Mouse (Mus musculus): ENCODE measurements around the gene Kcnh3. TPM values are rescaled to one million over a fixed set of nuclear protein-coding genes. Genes with fewer than 3 reads are reported as not detected.
A peak's percentile ranks its signal among the peaks of the same experiment; 100 is the strongest.

The Kcnh3 gene
- 10 to 100 TPM; 71.6 to 78.7 TPM for total RNA-seq (2021)
- long read RNA-seq, experiment 1, transcript Kcnh3-201 (15 exons, 3,698 nt), result major isoform, 40 of 104 reads
- long read RNA-seq, experiment 1, partial matches to known transcripts, result 46 of 104 reads
- long read RNA-seq, experiment 1, other reads (novel, unspliced or antisense), result 18 of 104 reads
- long read RNA-seq, experiment 2, transcript Kcnh3-201 (15 exons, 3,698 nt), result major isoform, 34 of 101 reads
- long read RNA-seq, experiment 2, partial matches to known transcripts, result 56 of 101 reads
- long read RNA-seq, experiment 2, other reads (novel, unspliced or antisense), result 11 of 101 reads

DNA sequence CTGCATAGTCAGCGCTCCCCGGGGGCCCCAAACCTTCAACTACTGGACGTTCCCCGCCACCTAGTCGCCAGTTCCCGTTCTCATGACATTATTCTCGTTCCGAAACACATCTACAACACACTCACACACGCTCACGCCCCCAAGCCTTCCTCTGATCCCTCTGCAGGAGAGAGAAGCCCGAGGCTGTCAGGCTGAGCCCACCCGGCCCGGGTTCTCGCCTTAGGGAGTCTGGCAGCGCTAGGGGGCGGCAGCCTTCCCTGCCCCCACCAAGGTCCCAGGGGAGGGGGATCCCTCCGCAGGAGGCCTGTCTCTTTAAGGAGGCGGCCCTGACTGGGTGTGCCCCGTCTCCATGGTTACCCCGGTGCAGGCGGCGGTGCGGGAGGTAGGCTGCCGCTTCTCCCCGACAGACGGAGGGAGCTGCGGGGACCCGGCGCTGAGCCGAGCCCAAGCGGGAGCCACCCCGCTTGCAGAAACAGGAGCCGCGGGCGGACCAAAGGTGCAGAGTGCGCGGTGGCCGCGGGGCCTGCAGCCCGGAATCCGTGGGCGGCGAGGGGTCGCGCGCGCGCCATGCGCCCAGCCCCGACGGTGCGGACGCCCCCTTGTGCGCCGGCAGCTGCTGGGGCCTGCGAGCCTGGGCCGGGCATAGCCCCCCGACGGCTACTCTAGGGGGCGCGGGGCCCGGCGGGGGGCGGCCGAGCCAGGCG is at the start of gene Kcnh3:
Gene Kcnh3 (plus strand): TSS at position 654 of the 704 bp plus-strand sequence.
- DNase-seq (ENCODE audit: low spot score in 2 of 2), result peak; percentile 70 to 72

DNA sequence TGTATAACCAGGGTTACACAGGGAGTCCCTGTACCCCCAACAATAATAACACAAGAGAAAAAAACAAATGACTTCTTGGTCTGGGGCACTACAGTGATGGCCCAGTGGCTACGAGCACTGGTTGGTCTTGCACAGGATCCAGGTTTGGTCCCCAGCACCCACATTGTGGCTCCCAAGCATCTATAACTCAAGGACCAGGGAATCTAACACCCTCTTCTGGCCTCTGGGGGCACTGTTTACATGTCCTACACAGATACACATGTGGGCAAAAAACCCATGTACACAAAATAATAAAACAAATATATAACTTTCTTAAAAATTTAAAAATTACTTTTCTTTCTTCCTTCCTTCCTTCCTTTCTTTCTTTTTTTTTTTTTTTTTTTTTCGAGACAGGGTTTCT is 45.0 kb upstream of the Kcnh3 start:
- DNase-seq (ENCODE audit: low spot score in 2 of 2), result no peak

DNA sequence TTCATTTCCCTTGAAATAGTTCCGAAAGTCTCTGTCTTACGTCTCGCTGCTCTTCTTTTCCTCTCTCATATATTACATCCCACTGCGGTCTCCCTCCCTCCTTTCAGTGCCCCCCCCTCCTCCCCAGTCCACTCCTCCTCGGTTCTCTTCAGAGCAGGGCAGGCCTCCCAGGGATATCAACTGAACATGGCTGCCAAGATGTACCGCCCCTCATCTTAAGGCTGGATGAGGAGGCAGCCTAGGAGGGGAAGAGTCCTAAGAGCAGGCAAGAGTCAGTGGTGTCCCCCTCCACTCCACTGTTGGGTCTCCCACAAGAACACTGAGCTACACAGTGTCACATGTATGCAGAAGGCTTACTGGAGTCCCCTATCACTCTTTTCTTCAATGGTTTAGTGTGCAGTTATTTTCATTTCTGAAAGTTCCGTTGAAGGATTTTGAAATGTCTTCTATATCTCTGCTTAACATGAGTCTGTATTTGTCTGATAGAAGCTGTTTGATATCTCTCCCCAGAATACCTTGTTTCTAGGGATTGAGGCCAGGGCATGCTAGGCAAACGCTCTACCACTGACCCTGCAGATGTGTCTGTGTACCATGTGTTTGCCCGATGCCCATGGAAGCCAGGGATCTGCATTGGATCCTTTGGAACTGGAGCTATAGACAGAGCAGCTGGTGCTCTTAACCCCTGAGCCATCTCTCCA is 40.3 kb upstream of the Kcnh3 start:
- no peak for DNase-seq (ENCODE audit: low spot score in 2 of 2)

DNA sequence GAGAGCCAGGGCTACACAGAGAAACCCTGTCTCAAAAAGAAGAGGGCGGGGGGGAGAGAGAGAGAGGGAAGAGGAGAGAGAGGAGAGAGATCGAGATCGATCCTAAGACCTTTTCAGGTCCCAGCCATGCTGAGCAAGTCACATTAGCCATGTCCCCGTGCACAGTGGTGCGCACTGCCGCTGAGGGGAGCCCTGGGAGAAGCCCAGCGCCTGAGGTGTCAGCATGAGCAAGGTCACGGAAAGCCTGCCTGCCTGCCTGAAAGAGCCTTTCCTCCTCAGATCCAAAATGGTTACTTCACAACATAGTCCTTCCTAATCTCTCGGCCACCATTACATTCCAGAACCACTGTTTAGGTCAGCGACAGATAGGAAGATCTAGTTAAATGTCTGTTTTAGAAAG is 30.3 kb upstream of the Kcnh3 start:
- no peak for DNase-seq (ENCODE audit: low spot score in 2 of 2)

DNA sequence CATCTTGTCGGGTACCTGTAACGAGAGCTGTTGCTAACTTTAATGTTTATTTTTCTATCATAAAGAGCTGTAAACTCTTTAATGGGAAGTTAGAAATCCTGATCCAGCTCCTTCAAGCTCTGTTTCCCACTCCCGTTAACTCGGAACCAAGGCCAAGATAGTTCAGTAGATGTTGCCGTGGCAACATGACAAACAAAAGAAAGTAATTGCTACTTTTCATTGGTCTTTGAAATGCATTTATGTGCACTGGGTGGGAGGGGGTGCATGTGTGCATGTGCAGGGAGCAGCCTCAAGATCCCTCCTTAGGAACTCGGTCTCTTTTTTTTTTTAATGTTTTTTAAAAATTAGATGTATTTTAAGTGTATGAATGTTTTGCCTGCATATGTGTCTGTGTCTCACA is 29.6 kb upstream of the Kcnh3 start:
- no peak for DNase-seq (ENCODE audit: low spot score in 2 of 2)

DNA sequence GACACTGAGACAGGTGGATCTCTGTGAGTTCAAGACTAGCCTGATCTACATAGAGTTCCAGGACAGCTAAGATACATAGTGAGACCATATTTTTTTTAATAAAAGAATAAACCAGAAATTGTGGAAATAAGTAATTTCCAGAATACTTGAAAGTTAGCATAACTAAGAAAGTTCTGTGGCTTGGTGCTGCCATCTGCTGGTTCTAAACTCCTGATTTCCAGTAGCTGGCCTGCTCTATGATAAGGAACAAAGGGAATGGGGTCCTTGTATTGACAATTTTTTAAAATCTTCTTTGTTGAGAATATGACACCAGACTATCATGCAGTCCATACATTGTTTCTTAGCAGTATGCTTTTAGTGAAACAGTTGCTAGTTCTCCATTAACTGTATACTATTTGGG is 25.9 kb upstream of the Kcnh3 start:
- peak in 1 of 2 experiments; percentile 33 for DNase-seq (ENCODE audit: low spot score in 2 of 2)

DNA sequence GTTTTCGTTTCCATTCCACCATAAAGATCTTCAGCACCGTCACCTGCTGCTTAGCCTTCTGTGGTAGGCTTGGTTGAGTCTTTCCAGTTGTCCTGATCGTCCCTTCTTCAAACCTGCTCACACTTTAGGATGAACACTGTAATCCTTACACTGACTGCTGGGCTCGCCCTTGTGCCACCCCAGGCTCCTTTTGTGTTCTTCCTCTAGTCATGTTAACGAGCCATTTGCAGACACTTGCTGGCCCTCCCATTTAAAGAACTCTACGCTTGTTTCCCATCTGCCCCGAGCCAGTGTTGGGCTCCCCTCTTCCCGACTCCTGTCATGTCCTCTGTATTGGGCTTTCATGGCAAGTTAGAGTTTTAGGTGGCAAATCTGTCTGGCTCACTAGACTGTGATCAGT is 18.7 kb upstream of the Kcnh3 start:
- DNase-seq (ENCODE audit: low spot score in 2 of 2), result no peak

DNA sequence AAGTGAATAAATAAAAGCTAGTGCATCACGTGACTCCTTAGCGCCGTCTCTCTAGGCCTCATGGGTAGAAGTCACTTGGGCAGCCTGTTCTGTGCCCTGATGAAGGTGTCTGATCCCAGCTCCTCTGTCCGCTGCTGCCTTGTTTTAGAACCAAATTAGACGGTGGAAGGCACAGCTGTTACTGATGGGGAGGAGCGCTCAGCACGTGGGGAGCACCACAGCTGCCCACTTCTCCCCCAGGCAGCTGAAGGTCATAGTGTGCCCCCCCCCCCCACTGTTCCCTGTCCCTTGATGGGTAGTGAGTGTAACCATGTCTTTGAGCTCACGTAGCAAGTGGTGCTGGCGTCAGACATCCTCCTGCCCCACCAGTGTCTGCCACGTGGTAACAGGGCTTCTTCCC is 11.5 kb upstream of the Kcnh3 start:
- DNase-seq (ENCODE audit: low spot score in 2 of 2), result no peak

DNA sequence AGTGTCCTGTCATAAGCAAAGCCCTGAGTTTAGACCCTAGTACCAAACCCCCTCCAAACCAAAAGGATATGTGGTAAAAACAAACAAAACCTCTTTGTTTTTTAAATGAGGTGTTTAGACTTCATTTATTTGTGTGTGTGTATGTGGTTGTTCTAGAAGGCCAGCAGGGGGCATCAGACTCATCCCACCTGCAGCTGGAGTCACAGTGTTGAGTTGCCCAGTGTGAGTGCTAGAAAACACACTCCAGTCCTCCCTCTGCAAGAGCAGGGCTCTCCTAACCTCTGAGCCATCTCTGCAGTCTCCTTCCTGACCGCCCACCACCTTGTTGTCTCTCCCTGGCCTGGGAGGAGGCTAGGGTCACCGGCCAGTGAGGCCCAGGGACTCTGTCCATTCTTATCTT is 9.7 kb upstream of the Kcnh3 start:
- no peak for DNase-seq (ENCODE audit: low spot score in 2 of 2)

DNA sequence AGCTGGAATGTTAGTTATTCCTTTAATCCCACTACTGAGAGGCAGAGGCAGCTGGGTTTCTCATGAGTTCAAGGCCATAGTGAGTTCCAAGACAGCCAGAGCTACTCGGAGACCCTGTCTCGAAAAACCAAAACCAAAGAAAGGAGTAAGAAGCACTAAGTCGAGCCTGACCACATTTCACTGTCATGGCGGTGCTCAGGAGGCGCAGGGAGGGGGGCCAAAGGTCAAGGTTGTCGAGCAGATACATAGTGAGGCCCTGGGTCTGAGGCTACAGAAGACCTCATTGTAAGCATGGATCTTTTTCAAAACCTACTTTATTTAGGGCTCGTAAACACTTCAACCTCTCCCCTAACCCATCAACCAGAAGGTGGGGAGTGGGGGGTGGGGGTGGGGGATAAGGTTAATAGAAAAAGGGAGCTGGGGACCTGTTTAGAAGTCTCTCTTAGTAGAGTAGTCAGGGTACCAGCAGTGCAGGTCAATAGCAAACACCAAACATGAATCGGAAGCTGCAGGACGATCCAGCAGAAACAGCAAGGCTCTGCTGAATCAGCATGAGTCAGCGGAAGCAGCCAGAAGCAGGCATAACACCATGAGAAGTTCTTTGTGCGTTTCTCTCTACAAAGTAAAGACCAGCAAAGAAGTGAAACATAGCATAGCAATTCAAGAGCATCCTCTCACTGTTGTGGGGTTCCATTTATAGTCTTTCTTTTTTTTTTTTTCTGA is 8.8 kb upstream of the Kcnh3 start:
- DNase-seq (ENCODE audit: low spot score in 2 of 2), result no peak

DNA sequence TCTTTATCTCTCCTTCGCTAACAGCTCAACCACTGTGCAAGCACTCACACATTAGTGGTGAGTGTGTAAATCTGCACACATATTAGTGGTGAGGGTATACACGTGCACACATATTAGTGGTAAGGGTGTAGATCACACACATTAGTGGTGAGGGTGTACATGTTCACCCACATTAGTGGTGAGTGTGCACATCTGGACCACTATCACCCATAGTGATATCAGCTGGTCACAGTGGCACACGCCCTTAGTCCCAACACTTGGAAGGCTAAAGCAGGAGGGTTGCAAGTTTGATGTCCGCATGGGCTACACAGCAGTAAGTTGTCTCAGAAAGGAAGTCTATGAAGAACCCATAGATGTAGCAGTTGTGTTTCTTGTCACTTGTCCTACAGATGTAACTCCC is 7.0 kb upstream of the Kcnh3 start:
- DNase-seq (ENCODE audit: low spot score in 2 of 2), result no peak

DNA sequence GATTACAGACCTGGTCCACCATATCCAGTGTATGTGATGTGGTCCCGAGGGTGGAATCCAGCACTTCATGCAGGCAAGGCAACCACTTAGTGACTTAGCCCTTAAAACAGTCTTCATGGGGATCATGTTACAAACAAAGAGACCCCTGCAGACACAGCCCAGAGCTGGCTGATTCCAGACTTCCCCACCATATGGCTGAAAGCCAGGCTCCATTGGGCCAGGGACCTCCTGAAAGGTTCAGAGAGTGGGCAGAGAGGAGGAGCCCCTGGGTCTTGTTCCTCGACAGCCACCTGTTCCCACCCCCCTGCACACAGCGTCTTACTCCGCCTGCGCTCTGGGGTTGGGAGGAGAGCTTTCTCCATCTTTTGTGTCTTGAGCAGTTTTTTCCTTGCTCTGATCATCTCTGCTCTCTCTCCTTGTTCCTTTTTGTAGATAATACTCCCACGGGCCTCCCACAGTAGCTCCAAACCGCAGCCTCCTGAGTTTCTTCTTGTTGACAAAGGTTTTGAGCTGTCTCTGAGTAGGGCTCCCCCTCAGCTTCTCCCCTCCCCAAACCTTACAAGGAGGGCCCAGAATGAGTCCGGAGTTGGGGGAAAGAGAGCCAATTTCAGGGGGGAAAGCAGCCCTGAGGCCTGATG is 3.2 kb upstream of the Kcnh3 start:
- no peak for DNase-seq (ENCODE audit: low spot score in 2 of 2)

DNA sequence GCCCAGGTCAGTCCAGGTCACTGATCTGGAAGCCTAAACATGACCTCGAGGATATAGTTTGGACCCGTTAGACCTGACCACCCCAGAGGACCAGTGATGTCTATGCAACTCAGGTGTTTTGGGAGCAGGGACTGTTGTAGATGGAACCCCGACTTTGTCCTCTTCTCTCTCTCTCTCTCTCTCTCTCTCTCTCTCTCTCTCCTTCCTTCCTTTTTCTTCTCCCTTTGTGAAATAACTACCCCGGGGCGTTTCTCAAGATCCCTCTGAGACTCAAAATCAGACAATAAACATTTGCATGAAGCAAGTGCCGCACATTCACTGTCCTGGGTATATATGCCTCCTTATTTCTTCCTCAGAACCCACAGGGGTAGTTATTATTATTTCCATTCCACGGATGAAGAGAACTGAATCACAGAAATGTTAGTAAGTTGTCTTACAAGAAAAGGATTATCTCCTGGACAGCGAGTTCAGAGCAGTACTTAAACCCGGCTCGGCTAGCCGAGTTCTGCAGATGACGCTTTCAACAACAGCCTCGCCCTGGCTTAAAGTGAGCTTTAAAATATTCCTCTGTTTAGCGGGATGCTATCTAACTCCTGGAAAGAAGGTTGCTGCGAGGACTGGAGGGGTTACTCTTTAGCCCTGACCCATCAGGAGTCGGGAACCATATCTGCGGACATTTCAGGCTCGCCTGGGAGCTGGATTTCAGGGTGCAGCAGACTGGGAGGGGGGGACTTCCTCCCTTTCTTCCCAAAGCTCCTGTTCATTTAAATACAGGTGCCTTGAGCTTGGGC is 1.7 kb upstream of the Kcnh3 start:
- no peak for DNase-seq (ENCODE audit: low spot score in 2 of 2)

DNA sequence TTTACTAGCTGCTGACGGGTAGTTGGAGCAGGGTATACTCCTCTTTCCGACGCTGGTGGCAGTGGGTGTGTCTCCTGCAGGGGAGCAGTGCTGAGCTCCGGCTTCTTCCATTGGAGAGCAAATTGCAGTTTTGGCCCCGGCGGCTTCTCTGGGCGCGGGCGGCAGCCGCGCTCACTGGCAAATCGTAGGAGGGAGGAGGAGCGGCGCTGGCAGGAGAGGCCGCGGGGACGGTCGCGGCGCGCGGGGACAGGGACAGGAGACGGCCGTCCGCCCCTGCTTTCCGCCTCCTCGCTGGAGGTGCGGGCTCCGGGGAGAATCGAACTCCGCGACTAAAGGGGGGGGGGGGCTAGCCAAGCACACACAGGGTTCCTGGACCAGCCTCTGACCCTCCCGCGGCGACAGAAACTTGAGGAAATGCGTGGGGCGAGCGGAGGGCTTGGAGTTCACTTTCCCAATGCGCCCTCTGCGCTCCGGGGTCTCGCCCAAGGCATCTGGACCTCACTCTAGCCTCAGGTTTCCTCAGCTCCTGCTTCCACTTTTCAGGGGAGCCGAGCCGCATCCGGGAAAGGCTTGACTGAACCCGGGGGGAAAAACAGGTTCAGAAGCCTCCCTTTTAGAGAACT is 965 bp upstream of the Kcnh3 start:
- DNase-seq (ENCODE audit: low spot score in 2 of 2), result peak; percentile 41 to 47

DNA sequence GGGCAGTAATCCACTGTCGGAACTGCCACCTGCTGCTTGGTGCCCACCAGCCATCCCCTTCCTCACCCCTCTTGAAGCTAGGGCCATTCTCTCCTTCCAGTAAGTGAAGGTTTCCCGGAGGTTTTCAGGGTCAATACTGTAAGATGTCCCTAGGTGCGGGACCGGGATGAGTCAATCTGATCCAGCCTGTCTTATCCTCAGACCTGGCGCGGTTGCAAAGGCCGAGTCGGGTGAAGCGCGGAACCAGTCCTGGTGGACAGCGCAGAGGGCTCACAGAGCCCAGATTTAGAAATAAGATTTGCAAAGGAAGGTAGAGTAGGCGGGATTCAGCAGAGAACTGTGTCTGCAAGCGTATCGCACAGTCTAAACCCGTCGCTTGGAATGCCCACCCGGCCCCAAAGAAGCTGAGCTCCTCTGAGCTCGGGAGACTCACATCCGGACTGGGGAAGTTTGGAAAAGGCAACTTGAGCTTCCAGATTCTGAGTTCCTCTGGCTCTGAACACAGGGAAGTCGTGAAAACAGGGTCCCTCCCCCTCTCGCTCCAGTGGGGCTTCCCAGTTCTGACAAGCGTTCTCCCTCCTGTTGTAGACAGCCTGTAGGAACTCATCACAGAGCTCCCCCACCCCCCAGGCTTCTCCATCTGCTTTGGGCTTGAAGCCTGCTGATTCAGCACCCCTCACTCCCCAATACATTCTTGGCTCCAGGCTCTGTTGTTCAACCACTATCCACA is 585 bp downstream of the Kcnh3 start:
- peak; percentile 73 to 82 for DNase-seq (ENCODE audit: low spot score in 2 of 2)

DNA sequence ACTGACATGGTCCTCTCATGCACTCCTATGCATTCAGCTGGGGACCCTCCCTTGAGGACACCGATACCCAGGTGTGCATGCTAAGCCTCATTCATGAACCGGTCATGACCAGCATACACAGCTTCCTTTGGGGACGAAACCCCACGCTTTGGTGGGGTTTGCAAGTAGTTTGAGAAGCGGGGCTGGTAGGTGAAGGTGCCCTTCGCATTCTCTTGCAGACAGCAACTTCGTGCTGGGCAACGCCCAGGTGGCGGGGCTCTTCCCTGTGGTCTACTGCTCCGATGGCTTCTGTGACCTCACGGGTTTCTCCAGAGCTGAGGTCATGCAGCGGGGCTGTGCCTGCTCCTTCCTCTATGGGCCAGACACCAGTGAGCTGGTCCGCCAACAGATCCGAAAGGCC is 1.4 kb downstream of the Kcnh3 start:
- DNase-seq (ENCODE audit: low spot score in 2 of 2), result no peak

DNA sequence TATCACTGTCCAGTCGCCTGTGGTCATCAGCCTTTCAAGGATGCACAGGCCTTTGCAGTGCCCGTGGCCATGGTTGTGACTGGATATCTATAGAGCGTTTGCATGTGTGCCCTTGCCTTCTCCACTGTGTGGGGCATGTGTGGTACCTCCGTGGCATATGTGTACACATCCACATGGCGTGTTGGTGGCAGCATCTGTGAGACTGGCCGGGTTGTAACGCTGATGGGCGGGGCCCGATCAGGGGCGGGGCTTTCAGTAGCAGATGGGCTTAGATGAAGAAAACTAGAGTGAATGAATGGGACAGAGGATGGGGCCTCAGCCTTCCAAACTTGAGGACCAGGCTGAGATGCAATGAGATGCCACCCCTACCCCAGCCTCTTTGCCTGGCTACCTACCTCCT is 7.3 kb downstream of the Kcnh3 start:
- peak in 1 of 2 experiments; percentile 36 for DNase-seq (ENCODE audit: low spot score in 2 of 2)

DNA sequence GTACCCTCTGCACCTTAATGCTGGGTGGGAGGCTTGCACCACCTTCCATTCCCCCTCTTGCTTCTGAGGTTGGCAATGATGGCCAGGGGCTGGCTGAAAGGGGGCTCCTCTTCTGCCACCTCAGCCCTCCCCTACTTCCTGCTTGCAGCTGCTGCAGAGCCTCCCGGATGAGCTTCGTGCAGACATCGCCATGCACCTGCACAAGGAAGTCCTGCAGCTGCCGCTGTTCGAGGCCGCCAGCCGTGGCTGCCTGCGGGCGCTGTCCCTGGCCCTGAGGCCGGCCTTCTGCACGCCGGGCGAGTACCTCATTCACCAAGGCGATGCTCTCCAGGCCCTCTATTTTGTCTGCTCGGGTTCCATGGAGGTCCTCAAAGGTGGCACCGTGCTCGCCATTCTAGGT is 9.1 kb downstream of the Kcnh3 start:
- DNase-seq (ENCODE audit: low spot score in 2 of 2), result no peak

DNA sequence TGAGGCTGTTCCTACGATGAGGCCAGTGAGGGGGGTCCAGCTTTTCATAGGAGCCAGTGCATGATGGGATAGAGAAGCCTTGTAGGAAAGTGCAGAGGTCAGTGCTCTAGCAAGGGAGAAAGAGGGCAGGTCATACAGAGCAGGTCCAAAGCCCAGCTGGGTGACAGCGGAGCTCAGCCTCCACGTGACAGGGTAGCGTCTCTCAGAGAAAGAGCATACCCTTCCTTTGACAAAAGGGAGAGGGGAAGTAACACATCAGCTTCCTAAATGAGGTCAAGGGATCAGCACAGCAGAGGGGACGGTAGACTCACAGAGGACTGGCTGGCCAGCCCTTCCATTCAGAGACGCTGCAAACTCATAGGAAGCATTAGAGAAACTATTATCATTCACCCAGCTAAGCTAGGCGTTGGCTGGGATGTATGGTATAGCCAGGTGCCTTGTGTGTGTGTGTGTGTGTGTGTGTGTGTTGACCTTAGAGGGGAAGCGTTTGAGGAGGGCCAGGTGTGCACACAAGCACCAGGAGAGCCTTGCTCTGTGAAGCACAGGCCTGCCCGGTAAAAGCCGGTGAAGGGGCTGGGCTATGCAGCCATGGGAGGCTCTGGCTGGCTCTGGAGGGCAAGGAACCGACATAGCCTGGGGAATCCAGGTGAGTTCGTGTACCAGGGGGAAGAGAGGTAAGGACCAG is 9.8 kb downstream of the Kcnh3 start:
- no peak for DNase-seq (ENCODE audit: low spot score in 2 of 2)

All from layer of hippocampus, postnatal 14 days (tissue).